Mouse (Mus musculus) liver, adult 2 months (tissue): ENCODE data around the gene Fbrsl1.

Experiments
- CTCF ChIP-seq: fragments of 200-500 bp; IDR thresholded peaks from 2 replicates; pipeline ENCODE4 v1.5.1; 2011; ENCODE audit warnings: low read depth, low read length, control low read depth
- POLR2A ChIP-seq: fragments of 200-500 bp; IDR thresholded peaks from 2 replicates; pipeline ENCODE4 v1.6.1; 2011; ENCODE audit warnings: low read length, control low read depth; ENCODE audit not compliant: insufficient read depth; ENCODE audit errors: extremely low read depth

DNA sequence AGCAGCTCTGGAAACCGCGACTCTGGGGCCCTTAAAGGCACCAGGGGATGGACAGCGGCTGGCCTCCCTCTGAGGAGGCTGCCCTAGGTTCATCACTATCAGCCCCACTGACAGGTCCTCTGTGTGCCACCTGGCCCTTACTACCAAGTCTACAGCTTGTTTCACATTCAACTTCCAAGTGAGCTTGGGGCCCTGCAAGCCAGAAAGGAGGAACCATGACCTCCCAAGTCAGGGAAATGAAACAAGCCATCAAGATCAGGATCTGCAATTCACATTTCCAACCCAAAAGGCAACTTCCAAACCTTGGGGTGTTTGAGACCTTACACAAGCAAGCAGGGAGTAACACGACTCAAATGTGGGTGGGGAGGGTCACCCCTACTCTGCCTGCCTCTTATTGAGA, 63.0 kb downstream of the Fbrsl1 start:
- TF ChIP-seq CTCF (no peak), POLR2A (no peak)
